Mouse (Mus musculus) small intestine, adult 2 months (tissue): ENCODE data around the gene Sema4f. TPM values are rescaled to one million over a fixed set of nuclear protein-coding genes. Genes with fewer than 3 reads are reported as not detected.

Experiments used
- H3K27ac ChIP-seq: fragments of 200-500 bp; 2 replicates; pipeline ENCODE4 v1.5.1; 2012; ENCODE audit warnings: low read depth, low read length, control low read depth, inconsistent platforms; ENCODE audit not compliant: insufficient read depth
- H3K27me3 ChIP-seq: fragments of 200-500 bp; 2 replicates; pipeline ENCODE4 v1.6.1; 2012; ENCODE audit warnings: mild to moderate bottlenecking, moderate library complexity, low read length, inconsistent platforms; ENCODE audit not compliant: control insufficient read depth, insufficient read depth
- H3K36me3 ChIP-seq: fragments of 200-500 bp; 2 replicates; pipeline ENCODE4 v1.6.1; 2012; ENCODE audit warnings: mild to moderate bottlenecking, low read length, control low read depth, inconsistent platforms; ENCODE audit not compliant: control insufficient read depth, insufficient read depth
- H3K4me1 ChIP-seq: fragments of 200-500 bp; 2 replicates; pipeline ENCODE4 v1.6.1; 2012; ENCODE audit warnings: low read length, inconsistent platforms, mixed read lengths; ENCODE audit not compliant: control insufficient read depth, insufficient read depth, insufficient read length
- H3K4me3 ChIP-seq: fragments of 200-500 bp; 2 replicates; pipeline ENCODE4 v1.5.1; 2012; ENCODE audit warnings: low read depth, mild to moderate bottlenecking, control low read depth, inconsistent platforms, low read length, moderate library complexity
- CTCF ChIP-seq: fragments of 200-500 bp; IDR thresholded peaks from 2 replicates; pipeline ENCODE4 v1.5.1; 2012; ENCODE audit warnings: low read depth, mild to moderate bottlenecking, control low read depth, inconsistent platforms, low read length, moderate library complexity, mixed read lengths; ENCODE audit not compliant: insufficient replicate concordance, insufficient read length; ENCODE audit errors: extremely low read depth
- POLR2A ChIP-seq: fragments of 200-500 bp; IDR thresholded peaks from 2 replicates; pipeline ENCODE4 v1.6.1; 2012; ENCODE audit warnings: low read depth, mild to moderate bottlenecking, control low read depth, inconsistent platforms, low read length, moderate library complexity
- WGBS: fragments of 180-500 bp; shearing (Covaris S2); methylation state at CpG from one replicate; pipeline ENCODE4 v1.1.7; 2018; 5-methylcytosine and 5-hydroxymethylcytosine counted together
- polyA plus RNA-seq: library from polyadenylated mRNA; depleted of rRNA; stranded (reverse); fragments of >200 nt; gene quantifications from 2 replicates; pipeline ENCODE4 v1.2.3, GENCODE M21; 2012

The Sema4f gene
- polyA plus RNA-seq, 1 experiment = 0.29 TPM

DNA sequence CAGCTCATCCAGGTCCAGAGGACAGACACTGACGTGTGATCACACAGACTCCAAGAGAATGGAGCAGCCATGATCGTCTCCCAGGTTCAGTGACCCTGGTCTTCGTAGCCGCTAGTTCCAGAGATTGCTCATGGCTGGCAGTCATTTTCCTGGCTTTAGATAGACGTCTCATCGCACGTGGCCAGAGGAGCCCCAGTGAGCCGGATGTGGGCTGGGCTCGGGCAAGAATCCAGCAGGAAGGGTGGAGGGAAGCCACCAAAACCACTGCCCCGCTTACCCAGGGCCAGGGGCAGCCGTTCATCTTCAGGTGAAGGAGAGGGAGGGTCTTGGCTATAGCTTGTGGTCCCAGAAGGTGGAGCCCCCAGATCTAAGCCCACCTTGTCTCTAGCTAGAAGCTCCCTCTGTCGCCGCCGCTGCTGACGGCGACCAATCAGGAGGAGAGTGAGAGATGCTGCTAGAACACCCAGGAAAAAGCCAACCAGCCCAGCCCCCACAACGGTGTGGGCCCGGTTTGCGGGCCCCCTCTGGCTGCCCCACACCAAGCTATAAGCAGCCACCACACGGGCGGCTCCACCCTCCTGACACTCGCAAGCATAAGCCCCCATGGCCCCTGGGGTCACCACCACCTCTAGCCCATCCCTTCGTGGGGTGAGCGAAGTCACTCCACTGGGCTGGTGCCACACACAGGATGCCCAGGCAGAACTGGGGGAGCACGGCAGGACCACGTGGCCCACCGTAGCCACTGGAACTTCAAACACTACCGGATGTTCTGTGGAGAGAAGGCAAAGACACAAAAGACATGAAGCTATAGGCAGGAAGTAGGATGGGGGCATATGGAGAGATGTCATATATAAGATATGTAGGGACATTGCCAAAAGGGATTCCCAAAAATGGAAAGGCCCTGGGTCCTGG is 26.0 kb downstream of the Sema4f start:
- H3K36me3 ChIP-seq = no peaks in the 10 kb centered on the region
- WGBS = 66% methylated on average over 28 of the region's 28 CpGs
- no peaks in the 10 kb centered on the region for H3K4me1 ChIP-seq
- TF ChIP-seq POLR2A (no peak), CTCF (no peak)
- peak overlapping the region; percentile 28 for H3K4me3 ChIP-seq
- no peak overlapping the region for H3K27ac ChIP-seq
- no peaks in the 10 kb centered on the region for H3K27me3 ChIP-seq

DNA sequence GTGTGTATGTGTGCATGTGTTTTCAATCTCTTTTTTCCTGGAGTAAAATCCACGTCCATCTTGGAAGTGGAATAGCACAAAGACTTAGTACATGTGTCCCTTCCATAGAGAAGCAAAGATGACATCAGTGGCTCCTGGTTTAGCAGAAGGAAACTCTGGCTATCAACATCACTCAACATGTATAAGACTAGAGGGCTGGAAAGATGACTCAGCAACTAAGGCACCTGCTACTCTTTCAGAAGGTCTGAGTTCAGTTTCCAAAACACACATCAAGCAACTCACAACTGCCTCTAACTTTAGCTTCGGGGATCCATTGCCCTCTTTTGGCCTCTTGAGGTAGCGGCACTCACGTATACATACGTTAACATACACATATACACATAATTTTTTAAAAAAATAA is 28.3 kb downstream of the Sema4f start:
- H3K27me3 ChIP-seq = no peaks in the 10 kb centered on the region
- 89% methylated on average over 5 of the region's 5 CpGs for WGBS
- TF ChIP-seq CTCF = no peak
- H3K4me1 ChIP-seq = no peaks in the 10 kb centered on the region
- H3K27ac ChIP-seq = no peak overlapping the region
- H3K4me3 ChIP-seq = no peak overlapping the region
- H3K36me3 ChIP-seq = no peaks in the 10 kb centered on the region

DNA sequence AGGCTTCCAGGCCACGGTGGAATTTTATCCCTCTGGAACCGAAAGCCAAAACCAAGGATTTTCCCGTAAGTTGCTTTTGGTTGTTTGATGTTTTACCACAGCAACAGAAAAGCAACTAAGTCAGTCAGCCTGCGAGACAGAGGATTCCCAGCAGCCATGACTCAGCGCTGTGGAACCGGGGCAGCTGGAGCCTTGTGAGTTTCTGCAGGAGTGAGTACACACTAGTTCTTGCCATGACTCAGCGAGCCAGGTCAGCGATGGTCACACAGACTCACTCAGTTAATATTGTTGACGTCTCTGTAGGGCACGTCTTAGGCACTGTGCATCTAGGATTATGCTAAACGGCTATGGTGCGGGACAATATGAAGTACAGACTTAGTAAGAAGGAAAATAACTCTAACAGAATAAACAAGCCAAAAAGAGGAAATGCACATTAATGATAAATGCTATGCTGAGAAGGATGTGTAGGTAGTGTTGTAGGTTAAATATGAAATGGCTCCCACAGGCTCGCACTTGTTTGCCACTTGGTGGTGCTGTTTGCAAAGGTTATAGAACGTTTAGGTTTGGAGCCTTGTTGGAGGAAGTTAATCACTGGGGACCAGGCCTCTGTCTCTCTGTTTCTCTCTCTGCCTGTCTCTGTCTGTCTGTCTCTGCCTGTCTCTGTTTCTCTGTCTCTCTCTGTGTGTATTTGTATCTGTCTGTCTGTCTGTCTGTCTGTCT is 30.3 kb downstream of the Sema4f start:
- Histone ChIP-seq H3K4me1 (no peaks in the 10 kb centered on the region), H3K27me3 (no peaks in the 10 kb centered on the region), H3K27ac (no peak overlapping the region), H3K4me3 (no peak overlapping the region), H3K36me3 (no peaks in the 10 kb centered on the region)
- TF ChIP-seq CTCF = no peak
- TF ChIP-seq POLR2A = no peak
- 37% methylated on average over 14 of the region's 14 CpGs for WGBS

DNA sequence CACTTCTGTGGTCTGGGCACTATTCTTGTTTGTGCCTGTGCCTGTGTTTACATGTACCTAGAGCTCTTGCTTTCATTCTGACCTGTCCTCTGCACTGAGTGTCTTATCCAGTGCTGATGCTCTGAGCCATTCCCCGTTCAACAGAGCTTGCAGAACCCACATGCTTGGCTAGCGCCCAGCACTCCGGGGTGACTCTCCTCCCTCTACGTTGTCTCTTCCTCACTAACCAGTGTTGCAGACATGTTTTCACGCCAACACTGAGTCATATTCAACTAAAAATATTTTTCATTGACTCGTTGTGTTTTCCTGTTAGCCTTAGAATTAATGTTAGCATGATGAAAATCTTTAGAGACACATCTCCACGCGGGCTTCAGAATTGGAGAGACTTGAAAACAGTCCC is 31.5 kb downstream of the Sema4f start:
- WGBS = 72% methylated on average over 8 of the region's 8 CpGs
- Histone ChIP-seq H3K27me3 (no peaks in the 10 kb centered on the region), H3K27ac (no peak overlapping the region), H3K36me3 (no peaks in the 10 kb centered on the region), H3K4me1 (no peaks in the 10 kb centered on the region), H3K4me3 (no peak overlapping the region)
- TF ChIP-seq POLR2A (no peak), CTCF (no peak)

DNA sequence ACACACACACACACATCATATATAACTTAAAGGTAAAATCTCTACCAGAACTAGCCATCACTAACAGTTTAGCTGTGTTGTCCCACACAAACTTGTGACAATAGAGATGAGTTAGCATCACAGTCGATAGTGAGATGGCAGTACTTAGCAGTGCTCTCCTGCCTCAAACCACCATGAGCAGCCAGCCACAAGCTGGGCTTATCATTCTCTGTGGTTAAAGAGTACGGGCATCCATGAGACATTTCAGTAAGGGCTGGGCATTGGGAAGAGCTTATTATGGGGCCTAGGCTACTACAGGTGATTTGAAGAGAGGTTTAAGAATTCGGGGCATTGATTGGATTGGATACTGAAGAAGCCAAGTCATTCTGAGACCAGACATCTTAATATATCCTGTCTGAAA is 32.6 kb downstream of the Sema4f start:
- TF ChIP-seq POLR2A (no peak), CTCF (no peak)
- 83% methylated on average over 3 of the region's 3 CpGs for WGBS
- no peaks in the 10 kb centered on the region for H3K27me3 ChIP-seq
- no peaks in the 10 kb centered on the region for H3K4me1 ChIP-seq
- H3K36me3 ChIP-seq = no peaks in the 10 kb centered on the region
- no peak overlapping the region for H3K27ac ChIP-seq
- H3K4me3 ChIP-seq = no peak overlapping the region

DNA sequence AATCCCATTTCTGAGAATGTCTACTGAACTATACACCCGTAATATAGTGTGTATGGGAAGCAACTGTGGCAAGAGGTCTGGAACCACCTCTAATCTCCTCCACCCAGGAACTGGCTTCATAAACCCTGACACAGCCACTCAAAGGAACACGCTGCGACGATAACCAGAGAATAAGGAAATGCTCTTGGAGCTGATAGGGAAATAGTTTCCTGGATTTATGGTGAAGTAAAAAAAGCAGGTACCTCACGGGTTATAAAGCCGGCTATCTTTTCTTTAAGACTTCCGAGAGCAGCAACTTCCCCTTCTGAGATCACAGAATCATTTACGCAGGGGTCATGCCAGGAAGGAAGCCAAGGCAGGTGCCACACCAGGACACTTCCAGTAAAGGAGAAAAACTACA is 37.0 kb downstream of the Sema4f start:
- TF ChIP-seq CTCF (no peak), POLR2A (no peak)
- no peak overlapping the region for H3K4me3 ChIP-seq
- no peaks in the 10 kb centered on the region for H3K27me3 ChIP-seq
- WGBS = 13% methylated on average over 8 of the region's 8 CpGs
- no peak overlapping the region for H3K27ac ChIP-seq
- no peaks in the 10 kb centered on the region for H3K36me3 ChIP-seq
- peaks cover 11% of the 10 kb centered on the region; the same call in 1 of the 2 replicates for H3K4me1 ChIP-seq

DNA sequence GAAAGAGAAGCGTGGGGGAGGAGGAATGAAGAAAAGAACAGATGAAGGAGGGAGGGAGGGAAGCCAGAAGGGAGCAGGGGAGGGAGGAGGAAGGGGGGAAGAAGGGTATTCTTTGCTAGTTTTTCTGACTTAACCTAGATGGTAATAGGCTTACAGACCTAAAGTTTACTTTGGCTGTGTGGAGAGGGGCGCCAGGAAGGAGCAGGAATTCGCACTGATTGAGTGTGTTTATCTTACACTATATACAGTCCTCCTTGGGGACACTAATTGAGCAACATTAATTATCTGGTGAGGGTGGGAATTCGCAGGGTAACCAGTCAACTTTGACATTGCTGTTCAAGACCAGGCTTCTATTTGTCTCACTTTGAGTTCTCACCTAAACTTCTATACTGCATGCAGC is 40.8 kb downstream of the Sema4f start:
- Histone ChIP-seq H3K36me3 (no peaks in the 10 kb centered on the region), H3K4me1 (peaks cover 11% of the 10 kb centered on the region; the same call in 1 of the 2 replicates), H3K4me3 (no peak overlapping the region), H3K27me3 (no peaks in the 10 kb centered on the region), H3K27ac (no peak overlapping the region)
- no peak for TF ChIP-seq POLR2A
- TF ChIP-seq CTCF = no peak
- WGBS = 49% methylated on average over 4 of the region's 4 CpGs
